ENCODE assay signal across 14 mouse cellular contexts in genomic region chr2:4449860-4450480, GRCm38 (mm10).
DNase-seq lines count a peak whose midpoint lies in the region; ATAC-seq and TF ChIP-seq lines count a peak whose summit lies in the region.
"Had no signal": no experiment of that assay in that cellular context is flagged by ENCODE, and none has a peak within 500 bp of the region (broad histone marks: within the 10 kb centered on the region; RNA-seq: fewer than 3 reads in every experiment).

No protein-coding gene starts in this region.

- intact Hi-C loops in heart, postnatal 36 days (cut with DNase I), result no loop called here

- H3K36me3 ChIP-seq in heart, embryonic 11.5 days (ENCODE audit: control insufficient read depth, insufficient read depth, low read length), result no peaks in the 10 kb centered on the region
- no peaks in the 10 kb centered on the region for H3K36me3 ChIP-seq in ES-E14 (ENCODE audit: control insufficient read depth, insufficient read depth, low read length, poor library complexity, severe bottlenecking)
- H3K36me3 ChIP-seq: embryonic facial prominence, embryonic 12.5 days; liver, embryonic 13.5 days; neural tube, embryonic 12.5 days had no signal

- in situ Hi-C loops in ES-E14 (cut with MboI; ENCODE audit: low sequenced_read_pairs in 2 of 2, unreplicated experiment in 2 of 2), result no loop called here

- 72% methylated on average over 12 of the region's 12 CpGs for WGBS in heart, embryonic 11.5 days (ENCODE audit: insufficient replicate concordance)

- H3K4me3 ChIP-seq in heart, embryonic 11.5 days (ENCODE audit: low read depth, low read length), result no peak overlapping the region
- no peak overlapping the region for H3K4me3 ChIP-seq in layer of hippocampus, adult 2 months
- no peak overlapping the region for H3K4me3 ChIP-seq in ES-E14 (ENCODE audit: insufficient read depth in 1 of 2, low read depth in 1 of 2, low read length in 2 of 2, poor library complexity in 1 of 2, severe bottlenecking in 1 of 2)
- H3K4me3 ChIP-seq: embryonic facial prominence, embryonic 12.5 days; liver, embryonic 13.5 days; neural tube, embryonic 12.5 days had no signal

- no peak overlapping the region; the same call in 1 of the 2 replicates for H3K27ac ChIP-seq in heart, embryonic 11.5 days (ENCODE audit: low read depth, low read length)
- peak overlapping the region; percentile 57; the same call in 1 of the 2 replicates for H3K27ac ChIP-seq in layer of hippocampus, adult 2 months
- no peak overlapping the region for H3K27ac ChIP-seq in ES-E14 (ENCODE audit: insufficient read depth, low read depth, low read length, poor library complexity, severe bottlenecking)
- H3K27ac ChIP-seq: embryonic facial prominence, embryonic 12.5 days; liver, embryonic 13.5 days; neural tube, embryonic 12.5 days had no signal

- H3K27me3 ChIP-seq in heart, embryonic 11.5 days (ENCODE audit: control insufficient read depth, insufficient read depth, low read length), result no peaks in the 10 kb centered on the region
- H3K27me3 ChIP-seq: embryonic facial prominence, embryonic 12.5 days; liver, embryonic 13.5 days; neural tube, embryonic 12.5 days had no signal

- no peaks in the 10 kb centered on the region for H3K9me3 ChIP-seq in heart, embryonic 11.5 days (replicated peaks; ENCODE audit: control insufficient read depth, low read length)
- H3K9me3 ChIP-seq in ES-E14 (ENCODE audit: control insufficient read depth, insufficient read depth, low read depth, low read length), result no peaks in the 10 kb centered on the region
- H3K9me3 ChIP-seq: embryonic facial prominence, embryonic 12.5 days; liver, embryonic 13.5 days; neural tube, embryonic 12.5 days had no signal

- DNase-seq in heart, adult 8-10 months (ENCODE audit: low spot score), result peak; percentile 48
- peak in 1 of 2 experiments; percentile 25 for DNase-seq in layer of hippocampus, adult 2 months (ENCODE audit: low spot score in 2 of 2)
- no peak for DNase-seq in layer of hippocampus, adult 9-10 months (ENCODE audit: low spot score)
- no peak for DNase-seq in ES-E14 (ENCODE audit: low read depth, low spot score)
- DNase-seq in heart, postnatal 36 days, result peak; percentile 30 to 34
- DNase-seq in spleen, adult 12 weeks (ENCODE audit: low spot score), result no peak
- no peak for DNase-seq in right cerebral cortex, adult 18-20 months
- DNase-seq: adrenal gland, postnatal 25 days; cerebellum, adult 18-20 months; liver, embryonic 13.5 days; right cerebral cortex, postnatal 14 days had no signal

- H3K9ac ChIP-seq in heart, embryonic 11.5 days (ENCODE audit: low read depth, low read length), result no peak overlapping the region
- no peak overlapping the region for H3K9ac ChIP-seq in ES-E14 (ENCODE audit: insufficient read depth, low read depth, low read length, poor library complexity, severe bottlenecking)
- H3K9ac ChIP-seq: embryonic facial prominence, embryonic 12.5 days; liver, embryonic 13.5 days; neural tube, embryonic 12.5 days had no signal

- H3K4me2 ChIP-seq in heart, embryonic 11.5 days, result no peak overlapping the region
- H3K4me2 ChIP-seq: embryonic facial prominence, embryonic 12.5 days; liver, embryonic 13.5 days; neural tube, embryonic 12.5 days had no signal

- TF ChIP-seq CTCF in layer of hippocampus, adult 2 months (conservative IDR thresholded peaks at IDR 0.05), result no peak

- no peak for ATAC-seq in heart, embryonic 11.5 days (replicated peaks; ENCODE audit: insufficient number of reproducible peaks, low FRiP score, low TSS enrichment)

- peaks cover 55% of the 10 kb centered on the region for H3K4me1 ChIP-seq in heart, embryonic 11.5 days (ENCODE audit: control insufficient read depth, insufficient read depth, low read length)
- H3K4me1 ChIP-seq in ES-E14 (ENCODE audit: control insufficient read depth in 2 of 2, insufficient read depth in 2 of 2, low read length in 2 of 2, poor library complexity in 1 of 2), result no peaks in the 10 kb centered on the region

TF ChIP-seq in ES-E14, 5 proteins besides CTCF, POLR2A, EP300 and RAD21:
- TF ChIP-seq ZNF384 (IDR thresholded peaks at IDR 0.05; ENCODE audit: low read depth, low read length) (no peak), MAFK (IDR thresholded peaks at IDR 0.05; ENCODE audit: insufficient read depth, low read depth, low read length) (peak; percentile 42; the same call in 1 of the 2 replicates)

Comparison
In these comparisons a context has a peak if more than half of its experiments do, and no peak if none do; other contexts are left out.
1. DNase-seq: peak in heart, adult 8-10 months (single experiment) and heart, postnatal 36 days (2 of 2); none in layer of hippocampus, adult 9-10 months (single experiment), ES-E14 (single experiment), spleen, adult 12 weeks (single experiment) and right cerebral cortex, adult 18-20 months (single experiment).